Mouse (Mus musculus): ENCODE measurements around the gene Sesn1. TPM values are rescaled to one million over a fixed set of nuclear protein-coding genes. Genes with fewer than 3 reads are reported as not detected.
A peak's percentile ranks its signal among the peaks of the same experiment; 100 is the strongest.

Gene Sesn1
- polyA plus RNA-seq, 1 experiment from 2014 or later, result 36.9 TPM

- 77% methylated on average over 2 of the region's 2 CpGs for whole genome bisulfite sequencing
- peaks cover 8% of the 10 kb centered on the region for H3K4me1 ChIP-seq
- no peak overlapping the region for H3K27ac ChIP-seq
- no peak overlapping the region for H3K4me3 ChIP-seq
- no peaks in the 10 kb centered on the region for H3K27me3 ChIP-seq
- ATAC-seq (ENCODE audit: insufficient number of reproducible peaks, insufficient read depth, low FRiP score, low TSS enrichment, low read depth), result no peak
- no peaks in the 10 kb centered on the region for H3K9me3 ChIP-seq
- H3K4me2 ChIP-seq, result no peak overlapping the region
- H3K36me3 ChIP-seq, result peaks cover 7% of the 10 kb centered on the region
- H3K9ac ChIP-seq, result no peak overlapping the region
Observed at GRCm38 (mm10) chr10:41834131-41834530, 24.4 kb downstream of the Sesn1 start.

- 88% methylated on average over 4 of the region's 4 CpGs for WGBS
- no peak overlapping the region for H3K9ac ChIP-seq
- no peaks in the 10 kb centered on the region for H3K4me1 ChIP-seq
- H3K4me3 ChIP-seq, result no peak overlapping the region
- no peaks in the 10 kb centered on the region for H3K27me3 ChIP-seq
- no peaks in the 10 kb centered on the region for H3K9me3 ChIP-seq
- no peak overlapping the region for H3K4me2 ChIP-seq
- H3K36me3 ChIP-seq, result peaks cover 7% of the 10 kb centered on the region
- H3K27ac ChIP-seq, result no peak overlapping the region
- ATAC-seq (ENCODE audit: insufficient number of reproducible peaks, insufficient read depth, low FRiP score, low TSS enrichment, low read depth), result no peak
Observed at GRCm38 (mm10) chr10:41838911-41839310, 29.2 kb downstream of the Sesn1 start.

- H3K4me1 ChIP-seq, result no peaks in the 10 kb centered on the region
- no peak overlapping the region for H3K4me3 ChIP-seq
- H3K9ac ChIP-seq, result no peak overlapping the region
- no peaks in the 10 kb centered on the region for H3K27me3 ChIP-seq
- H3K27ac ChIP-seq, result no peak overlapping the region
- no peak for ATAC-seq (ENCODE audit: insufficient number of reproducible peaks, insufficient read depth, low FRiP score, low TSS enrichment, low read depth)
- H3K9me3 ChIP-seq, result no peaks in the 10 kb centered on the region
- no peaks in the 10 kb centered on the region for H3K36me3 ChIP-seq
- no peak overlapping the region for H3K4me2 ChIP-seq
- WGBS, result 96% methylated on average over 8 of the region's 8 CpGs
Observed at GRCm38 (mm10) chr10:41847737-41848136, 38.0 kb downstream of the Sesn1 start.

- Histone ChIP-seq H3K27ac (no peak overlapping the region), H3K4me3 (no peak overlapping the region), H3K4me1 (no peaks in the 10 kb centered on the region), H3K9ac (no peak overlapping the region), H3K36me3 (no peaks in the 10 kb centered on the region), H3K9me3 (no peaks in the 10 kb centered on the region), H3K4me2 (no peak overlapping the region), H3K27me3 (no peaks in the 10 kb centered on the region)
- 67% methylated on average over 2 of the region's 2 CpGs for WGBS
- no peak for ATAC-seq (ENCODE audit: insufficient number of reproducible peaks, insufficient read depth, low FRiP score, low TSS enrichment, low read depth)
Observed at GRCm38 (mm10) chr10:41848721-41849120, 39.0 kb downstream of the Sesn1 start.

- Histone ChIP-seq H3K27me3 (no peaks in the 10 kb centered on the region), H3K9ac (no peak overlapping the region), H3K4me3 (no peak overlapping the region), H3K4me1 (peaks cover 11% of the 10 kb centered on the region), H3K36me3 (no peaks in the 10 kb centered on the region), H3K9me3 (no peaks in the 10 kb centered on the region), H3K27ac (no peak overlapping the region), H3K4me2 (no peak overlapping the region)
- no peak for ATAC-seq (ENCODE audit: insufficient number of reproducible peaks, insufficient read depth, low FRiP score, low TSS enrichment, low read depth)
Observed at GRCm38 (mm10) chr10:41859820-41860219, 50.1 kb downstream of the Sesn1 start.

GRCm38 (mm10) chr10:41860275-41860688 is 50.5 kb downstream of the Sesn1 start:
- H3K4me2 ChIP-seq, result no peak overlapping the region
- no peak overlapping the region for H3K27ac ChIP-seq
- 63% methylated on average over 2 of the region's 2 CpGs for WGBS
- no peak overlapping the region for H3K9ac ChIP-seq
- peaks cover 11% of the 10 kb centered on the region for H3K4me1 ChIP-seq
- H3K9me3 ChIP-seq, result no peaks in the 10 kb centered on the region
- ATAC-seq (ENCODE audit: insufficient number of reproducible peaks, insufficient read depth, low FRiP score, low TSS enrichment, low read depth), result no peak
- no peak overlapping the region for H3K4me3 ChIP-seq
- no peaks in the 10 kb centered on the region for H3K27me3 ChIP-seq
- no peaks in the 10 kb centered on the region for H3K36me3 ChIP-seq

- Histone ChIP-seq H3K4me1 (peaks cover 23% of the 10 kb centered on the region), H3K27ac (no peak overlapping the region), H3K4me2 (no peak overlapping the region), H3K4me3 (no peak overlapping the region), H3K27me3 (no peaks in the 10 kb centered on the region), H3K9ac (no peak overlapping the region), H3K36me3 (no peaks in the 10 kb centered on the region), H3K9me3 (no peaks in the 10 kb centered on the region)
- WGBS, result 77% methylated on average over 2 of the region's 2 CpGs
- no peak for ATAC-seq (ENCODE audit: insufficient number of reproducible peaks, insufficient read depth, low FRiP score, low TSS enrichment, low read depth)
Observed at GRCm38 (mm10) chr10:41863053-41863452, 53.3 kb downstream of the Sesn1 start.

GRCm38 (mm10) chr10:41866069-41866837 is 56.5 kb downstream of the Sesn1 start:
- ATAC-seq (ENCODE audit: insufficient number of reproducible peaks, insufficient read depth, low FRiP score, low TSS enrichment, low read depth), result no peak
- no peak overlapping the region for H3K9ac ChIP-seq
- H3K4me1 ChIP-seq, result peaks cover 16% of the 10 kb centered on the region; the same call in 1 of the 2 replicates
- no peak overlapping the region for H3K4me2 ChIP-seq
- no peaks in the 10 kb centered on the region for H3K36me3 ChIP-seq
- 0 out of 2 replicates have a peak overlapping the region, but pooled peaks have one; percentile 28 for H3K27ac ChIP-seq
- no peaks in the 10 kb centered on the region for H3K9me3 ChIP-seq
- WGBS, result 51% methylated on average over 3 of the region's 3 CpGs
- H3K4me3 ChIP-seq, result no peak overlapping the region
- H3K27me3 ChIP-seq, result no peaks in the 10 kb centered on the region

- H3K36me3 ChIP-seq, result no peaks in the 10 kb centered on the region
- no peaks in the 10 kb centered on the region for H3K9me3 ChIP-seq
- no peaks in the 10 kb centered on the region for H3K27me3 ChIP-seq
- no peak overlapping the region for H3K9ac ChIP-seq
- H3K4me1 ChIP-seq, result peaks cover 16% of the 10 kb centered on the region; the same call in 1 of the 2 replicates
- no peak overlapping the region for H3K4me3 ChIP-seq
- no peak for ATAC-seq (ENCODE audit: insufficient number of reproducible peaks, insufficient read depth, low FRiP score, low TSS enrichment, low read depth)
- H3K27ac ChIP-seq, result 0 out of 2 replicates have a peak overlapping the region, but pooled peaks have one; percentile 28
- H3K4me2 ChIP-seq, result no peak overlapping the region
Observed at GRCm38 (mm10) chr10:41866838-41867154, 57.1 kb downstream of the Sesn1 start.

GRCm38 (mm10) chr10:41867956-41868355 is 58.2 kb downstream of the Sesn1 start:
- no peak overlapping the region for H3K27ac ChIP-seq
- H3K9ac ChIP-seq, result no peak overlapping the region
- H3K4me1 ChIP-seq, result peaks cover 16% of the 10 kb centered on the region; the same call in 1 of the 2 replicates
- H3K4me3 ChIP-seq, result no peak overlapping the region
- H3K9me3 ChIP-seq, result no peaks in the 10 kb centered on the region
- WGBS, result 71% methylated on average over 5 of the region's 5 CpGs
- H3K27me3 ChIP-seq, result no peaks in the 10 kb centered on the region
- H3K4me2 ChIP-seq, result no peak overlapping the region
- H3K36me3 ChIP-seq, result no peaks in the 10 kb centered on the region
- no peak for ATAC-seq (ENCODE audit: insufficient number of reproducible peaks, insufficient read depth, low FRiP score, low TSS enrichment, low read depth)

GRCm38 (mm10) chr10:41870101-41870500 is 60.4 kb downstream of the Sesn1 start:
- Histone ChIP-seq H3K9me3 (no peaks in the 10 kb centered on the region), H3K4me3 (no peak overlapping the region), H3K27me3 (no peaks in the 10 kb centered on the region), H3K36me3 (no peaks in the 10 kb centered on the region), H3K9ac (no peak overlapping the region), H3K4me1 (peaks cover 16% of the 10 kb centered on the region; the same call in 1 of the 2 replicates), H3K27ac (no peak overlapping the region), H3K4me2 (no peak overlapping the region)
- whole genome bisulfite sequencing, result 69% methylated on average over 2 of the region's 2 CpGs
- no peak for ATAC-seq (ENCODE audit: insufficient number of reproducible peaks, insufficient read depth, low FRiP score, low TSS enrichment, low read depth)

- WGBS, result 65% methylated on average over 2 of the region's 2 CpGs
- no peaks in the 10 kb centered on the region for H3K27me3 ChIP-seq
- ATAC-seq (ENCODE audit: insufficient number of reproducible peaks, insufficient read depth, low FRiP score, low TSS enrichment, low read depth), result no peak
- H3K4me1 ChIP-seq, result peaks cover 9% of the 10 kb centered on the region; the same call in 1 of the 2 replicates
- no peak overlapping the region for H3K4me3 ChIP-seq
- no peaks in the 10 kb centered on the region for H3K9me3 ChIP-seq
- no peak overlapping the region for H3K9ac ChIP-seq
- H3K4me2 ChIP-seq, result no peak overlapping the region
- H3K36me3 ChIP-seq, result no peaks in the 10 kb centered on the region
- no peak overlapping the region for H3K27ac ChIP-seq
Observed at GRCm38 (mm10) chr10:41871564-41871963, 61.8 kb downstream of the Sesn1 start.
